Mouse (Mus musculus): ENCODE data around the gene Eef2. TPM values are rescaled to one million over a fixed set of nuclear protein-coding genes. Genes with fewer than 3 reads are reported as not detected.
"Not testable (repeated sequence)": the region's sequence is repeated elsewhere in the genome, so short reads cannot be mapped to it uniquely, and the experiment has no call there.

Gene Eef2
- total and polyA plus RNA-seq, 3 experiments: 1,695 to 3,878 (median 1,715) TPM

DNA sequence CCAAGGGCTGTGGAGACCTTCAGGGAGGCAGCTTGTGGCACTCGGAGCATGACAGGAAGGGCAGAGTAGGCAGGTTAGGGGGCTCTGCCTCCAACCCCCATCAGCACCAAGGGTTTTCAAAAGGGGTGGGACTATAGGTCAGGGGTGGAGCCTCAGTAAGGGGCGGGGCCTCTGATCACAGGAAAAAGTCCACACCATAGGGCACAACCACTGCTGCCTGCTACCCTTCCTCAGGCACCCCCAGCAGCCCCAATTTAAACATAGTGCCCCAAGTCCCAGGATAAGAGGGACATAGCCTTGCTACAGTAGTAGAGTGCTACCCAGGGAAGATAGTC lies 14.1 kb upstream of the Eef2 start:
- no peaks in the 10 kb centered on the region for H3K9me3 ChIP-seq (replicated peaks)
- no peak for DNase-seq (ENCODE audit: low spot score)
- no peaks in the 10 kb centered on the region for H3K27me3 ChIP-seq (ENCODE audit: insufficient read depth, low read length)
- H3K4me3 ChIP-seq (ENCODE audit: low read depth, low read length): peak overlapping the region; percentile 17; the same call in 1 of the 2 replicates
- no peak for ATAC-seq (ENCODE audit: extremely low read depth, insufficient number of reproducible peaks, low FRiP score, poor library complexity, severe bottlenecking)
- H3K36me3 ChIP-seq (replicated peaks): peaks cover 87% of the 10 kb centered on the region
- TF ChIP-seq GATA1 (IDR thresholded peaks at IDR 0.05; ENCODE audit: borderline replicate concordance, low read length) (no peak), TAL1 (conservative IDR thresholded peaks at IDR 0.05; ENCODE audit: low read depth, low read length) (no peak), CTCF (IDR thresholded peaks at IDR 0.05; ENCODE audit: low read depth, low read length) (no peak), POLR2AphosphoS5 (IDR thresholded peaks at IDR 0.05; ENCODE audit: insufficient replicate concordance, low read depth, low read length) (no peak), GATA2 (IDR thresholded peaks at IDR 0.05; ENCODE audit: borderline replicate concordance, low read depth, low read length) (no peak)
- H3K4me1 ChIP-seq (ENCODE audit: insufficient read depth, low read depth, low read length): peaks cover 81% of the 10 kb centered on the region

DNA sequence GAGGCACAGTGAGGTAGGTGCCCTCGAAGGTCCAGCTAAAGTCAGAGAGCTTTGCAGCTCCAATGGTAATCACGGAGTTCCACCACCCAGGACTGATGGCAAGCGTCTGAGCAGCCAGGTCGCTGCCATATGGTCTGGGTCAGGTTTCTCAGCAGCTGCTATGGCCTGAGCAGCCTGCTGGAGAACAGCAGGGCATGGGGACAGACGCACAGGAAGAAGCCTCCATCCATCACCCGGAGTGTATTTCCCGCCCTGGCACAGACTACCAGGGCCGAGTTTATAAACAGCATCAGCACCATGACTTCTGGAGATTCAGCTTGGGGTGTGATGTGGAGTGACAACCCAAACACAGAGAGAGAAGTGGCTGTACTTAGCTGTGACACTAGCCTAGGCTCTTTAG lies 11.3 kb upstream of the Eef2 start:
- no peak for TF ChIP-seq GATA2 (IDR thresholded peaks at IDR 0.05; ENCODE audit: borderline replicate concordance, low read depth, low read length)
- TF ChIP-seq CTCF (IDR thresholded peaks at IDR 0.05; ENCODE audit: low read depth, low read length): no peak
- no peak for TF ChIP-seq GATA1 (IDR thresholded peaks at IDR 0.05; ENCODE audit: borderline replicate concordance, low read length)
- TF ChIP-seq TAL1 (conservative IDR thresholded peaks at IDR 0.05; ENCODE audit: low read depth, low read length): no peak
- TF ChIP-seq POLR2AphosphoS5 (IDR thresholded peaks at IDR 0.05; ENCODE audit: insufficient replicate concordance, low read depth, low read length): no peak
- Histone ChIP-seq H3K27me3 (ENCODE audit: insufficient read depth, low read length) (no peaks in the 10 kb centered on the region), H3K9me3 (replicated peaks) (no peaks in the 10 kb centered on the region), H3K4me1 (ENCODE audit: insufficient read depth, low read depth, low read length) (peaks cover 78% of the 10 kb centered on the region), H3K4me3 (ENCODE audit: low read depth, low read length) (no peak overlapping the region), H3K36me3 (replicated peaks) (peaks cover 60% of the 10 kb centered on the region)
- DNase-seq (ENCODE audit: low spot score): no peak
- ATAC-seq (ENCODE audit: extremely low read depth, insufficient number of reproducible peaks, low FRiP score, poor library complexity, severe bottlenecking): no peak

DNA sequence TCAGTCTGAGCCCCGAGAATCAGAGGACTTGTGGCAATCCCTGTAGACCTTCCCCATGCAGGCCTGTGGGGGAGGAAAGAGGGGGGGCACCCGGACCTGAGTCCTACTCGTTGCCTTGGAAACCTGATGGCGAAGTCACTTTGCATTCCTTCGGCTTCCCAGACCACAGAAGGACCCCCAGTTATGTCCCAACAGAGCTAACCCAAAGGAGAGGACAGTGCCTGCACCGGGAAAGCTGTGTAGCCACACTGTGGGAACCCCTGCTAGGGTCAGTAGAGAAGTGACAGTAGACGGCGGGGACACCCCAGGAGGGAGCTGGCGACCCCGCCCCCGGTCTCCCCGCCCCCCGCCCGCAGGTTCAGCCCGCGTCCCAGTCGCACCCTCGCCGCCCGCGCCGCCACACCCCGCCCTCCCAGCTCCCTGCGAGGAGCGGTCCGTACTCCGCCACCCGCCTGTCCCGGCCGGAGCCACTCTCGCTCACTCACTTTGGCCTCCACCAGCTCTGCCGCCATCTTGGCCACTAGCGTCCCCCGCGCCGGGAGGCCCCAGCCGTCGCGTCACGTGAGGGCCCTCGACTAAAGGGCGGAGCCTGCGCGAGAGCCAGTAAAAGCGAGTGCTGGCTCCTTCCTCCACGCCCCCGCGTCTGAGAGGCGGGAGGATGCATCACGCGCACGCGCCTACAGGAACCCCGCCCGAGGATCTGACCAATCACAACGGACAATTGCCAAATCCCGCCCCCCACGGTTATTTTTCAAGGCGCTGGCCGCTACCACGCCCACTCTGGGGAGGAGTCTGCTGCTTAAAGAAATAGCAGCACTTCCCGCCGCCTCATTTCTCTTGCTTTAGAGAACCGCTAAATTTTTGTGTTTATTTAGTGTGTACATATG lies 9.0 kb upstream of the Eef2 start, which contains the start of gene Pias4:
TSS of gene Pias4 (minus strand) at position 724 of the 887 bp plus-strand sequence.
- peaks cover 55% of the 10 kb centered on the region for H3K4me1 ChIP-seq (ENCODE audit: insufficient read depth, low read depth, low read length)
- ATAC-seq (ENCODE audit: extremely low read depth, insufficient number of reproducible peaks, low FRiP score, poor library complexity, severe bottlenecking) (peak; percentile 91), DNase-seq (ENCODE audit: low spot score) (peak; percentile 96)
- peak within 1 kb of the TSS; percentile 84 for H3K4me3 ChIP-seq (ENCODE audit: low read depth, low read length)
- TF ChIP-seq GATA2 (IDR thresholded peaks at IDR 0.05; ENCODE audit: borderline replicate concordance, low read depth, low read length): no peak
- no peak for TF ChIP-seq POLR2AphosphoS5 (IDR thresholded peaks at IDR 0.05; ENCODE audit: insufficient replicate concordance, low read depth, low read length)
- TF ChIP-seq GATA1 (IDR thresholded peaks at IDR 0.05; ENCODE audit: borderline replicate concordance, low read length): no peak
- no peak for TF ChIP-seq CTCF (IDR thresholded peaks at IDR 0.05; ENCODE audit: low read depth, low read length)
- TF ChIP-seq TAL1 (conservative IDR thresholded peaks at IDR 0.05; ENCODE audit: low read depth, low read length): no peak
- no peaks in the 10 kb centered on the region for H3K27me3 ChIP-seq (ENCODE audit: insufficient read depth, low read length)
- H3K9me3 ChIP-seq (replicated peaks): no peaks in the 10 kb centered on the region
- H3K36me3 ChIP-seq (replicated peaks): peaks cover 37% of the 10 kb centered on the region

DNA sequence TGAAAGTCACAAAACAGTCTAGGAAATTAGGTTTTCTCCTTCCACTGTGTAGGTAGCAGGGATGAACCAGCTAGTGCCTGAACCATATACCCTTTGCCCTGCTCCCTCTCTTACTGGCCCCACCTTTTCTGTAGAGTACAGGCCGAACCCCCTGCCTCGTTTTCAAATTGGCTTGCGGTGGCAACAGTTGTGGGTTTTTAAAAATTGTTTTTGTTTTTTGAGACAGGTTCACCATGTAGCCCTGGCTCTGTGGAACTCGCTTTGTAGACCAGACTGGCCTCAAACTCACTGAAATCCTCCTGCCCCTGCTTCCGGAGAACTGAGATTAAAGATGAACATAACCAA lies 8.4 kb upstream of the Eef2 start:
- DNase-seq (ENCODE audit: low spot score): no peak

DNA sequence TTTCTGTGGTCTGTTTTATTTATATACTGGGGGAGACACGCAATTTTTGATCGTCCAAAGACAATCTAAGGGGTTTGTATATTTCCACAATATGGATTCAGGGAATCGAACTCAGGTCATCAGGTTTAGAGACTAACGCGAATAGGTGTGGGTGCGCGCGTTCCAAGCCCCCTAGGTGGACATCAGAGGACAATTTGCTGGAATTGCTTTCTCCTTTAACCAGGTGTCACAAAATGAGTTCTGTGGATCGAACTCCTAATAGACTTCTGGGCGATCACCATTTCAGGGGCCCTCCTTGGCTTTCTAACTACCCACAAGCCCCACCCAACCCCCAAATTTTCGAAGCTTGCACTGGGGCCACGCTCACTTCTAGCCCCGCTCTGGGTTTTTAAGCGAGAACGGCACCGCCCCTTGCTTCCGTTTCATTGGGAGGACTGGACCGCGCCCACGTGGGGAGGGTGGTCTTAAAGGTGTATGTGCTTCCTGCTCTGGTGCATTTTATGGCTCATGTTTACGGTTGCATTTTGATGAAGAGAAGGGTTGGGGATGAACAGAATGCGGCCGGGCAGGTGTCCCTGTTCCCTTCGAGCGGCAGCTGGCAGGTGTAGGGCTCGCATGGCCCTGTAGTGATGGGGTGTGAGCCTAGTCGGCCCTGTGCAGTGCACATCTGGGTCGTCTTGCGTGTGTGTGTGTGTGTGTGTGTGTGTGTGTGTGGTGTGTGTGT lies 7.7 kb upstream of the Eef2 start:
- DNase-seq (ENCODE audit: low spot score) (peak; percentile 72), ATAC-seq (ENCODE audit: extremely low read depth, insufficient number of reproducible peaks, low FRiP score, poor library complexity, severe bottlenecking) (peak; percentile 62)
- peaks cover 27% of the 10 kb centered on the region for H3K36me3 ChIP-seq (replicated peaks)
- H3K9me3 ChIP-seq (replicated peaks): no peaks in the 10 kb centered on the region
- no peaks in the 10 kb centered on the region for H3K27me3 ChIP-seq (ENCODE audit: insufficient read depth, low read length)
- peaks cover 57% of the 10 kb centered on the region for H3K4me1 ChIP-seq (ENCODE audit: insufficient read depth, low read depth, low read length)
- TF ChIP-seq GATA1 (IDR thresholded peaks at IDR 0.05; ENCODE audit: borderline replicate concordance, low read length): no peak
- no peak for TF ChIP-seq CTCF (IDR thresholded peaks at IDR 0.05; ENCODE audit: low read depth, low read length)
- 0 out of 2 replicates have a peak, but pooled peaks have one; percentile 45 for TF ChIP-seq POLR2AphosphoS5 (IDR thresholded peaks at IDR 0.05; ENCODE audit: insufficient replicate concordance, low read depth, low read length)
- TF ChIP-seq GATA2 (IDR thresholded peaks at IDR 0.05; ENCODE audit: borderline replicate concordance, low read depth, low read length): no peak
- no peak for TF ChIP-seq TAL1 (conservative IDR thresholded peaks at IDR 0.05; ENCODE audit: low read depth, low read length)
- peak overlapping the region; percentile 79 for H3K4me3 ChIP-seq (ENCODE audit: low read depth, low read length)

More for the DNA sequence above, 8.4 kb upstream of the Eef2 start:
- Histone ChIP-seq H3K4me3 (ENCODE audit: low read depth, low read length) (peak overlapping the region; percentile 58), H3K36me3 (replicated peaks) (peaks cover 32% of the 10 kb centered on the region), H3K27me3 (ENCODE audit: insufficient read depth, low read length) (no peaks in the 10 kb centered on the region), H3K9me3 (replicated peaks) (no peaks in the 10 kb centered on the region), H3K4me1 (ENCODE audit: insufficient read depth, low read depth, low read length) (peaks cover 55% of the 10 kb centered on the region)
- no peak for ATAC-seq (ENCODE audit: extremely low read depth, insufficient number of reproducible peaks, low FRiP score, poor library complexity, severe bottlenecking)
- TF ChIP-seq TAL1 (conservative IDR thresholded peaks at IDR 0.05; ENCODE audit: low read depth, low read length) (no peak), GATA2 (IDR thresholded peaks at IDR 0.05; ENCODE audit: borderline replicate concordance, low read depth, low read length) (no peak), GATA1 (IDR thresholded peaks at IDR 0.05; ENCODE audit: borderline replicate concordance, low read length) (no peak), CTCF (IDR thresholded peaks at IDR 0.05; ENCODE audit: low read depth, low read length) (no peak), POLR2AphosphoS5 (IDR thresholded peaks at IDR 0.05; ENCODE audit: insufficient replicate concordance, low read depth, low read length) (no peak)

DNA sequence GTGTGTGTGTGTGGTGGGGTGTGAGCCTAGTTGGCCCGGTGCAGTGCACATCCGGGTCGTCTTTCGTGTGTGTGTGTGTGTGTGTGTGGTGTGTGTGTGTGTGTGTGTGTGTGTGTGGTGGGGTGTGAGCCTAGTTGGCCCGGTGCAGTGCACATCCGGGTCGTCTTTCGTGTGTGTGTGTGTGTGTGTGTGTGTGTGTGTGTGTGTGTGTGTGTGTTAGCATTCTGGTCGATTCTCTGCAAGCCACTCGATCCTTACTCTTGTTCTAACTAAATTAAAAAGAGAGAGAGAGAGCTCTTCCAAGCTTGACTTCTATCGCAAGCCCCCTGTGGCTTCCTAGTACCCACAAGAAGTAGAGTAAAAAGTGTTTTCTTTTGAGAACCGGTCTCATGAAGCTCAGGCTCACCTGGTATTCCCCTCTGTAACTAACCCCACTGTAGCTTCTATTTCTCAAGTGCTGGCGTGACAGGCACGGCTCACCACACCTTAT lies 7.0 kb upstream of the Eef2 start:
- not testable (repeated sequence) for DNase-seq (ENCODE audit: low spot score); ATAC-seq (ENCODE audit: extremely low read depth, insufficient number of reproducible peaks, low FRiP score, poor library complexity, severe bottlenecking); H3K9me3 ChIP-seq (replicated peaks); H3K27me3 ChIP-seq (ENCODE audit: insufficient read depth, low read length)
- peaks cover 19% of the 10 kb centered on the region for H3K36me3 ChIP-seq (replicated peaks)
- H3K4me3 ChIP-seq (ENCODE audit: low read depth, low read length): peak overlapping the region; percentile 27; the same call in 1 of the 2 replicates
- peaks cover 57% of the 10 kb centered on the region for H3K4me1 ChIP-seq (ENCODE audit: insufficient read depth, low read depth, low read length)
